Mouse (Mus musculus): Measurements from ENCODE around the gene Cldn34c4. TPM values are rescaled to one million over a fixed set of nuclear protein-coding genes. Genes with fewer than 3 reads are reported as not detected.

Cldn34c4 gene
- polyA plus RNA-seq (2014; fragmentation: Nextera tagmentation; extraction: Ambion mirVana): not detected in 2 replicates

DNA sequence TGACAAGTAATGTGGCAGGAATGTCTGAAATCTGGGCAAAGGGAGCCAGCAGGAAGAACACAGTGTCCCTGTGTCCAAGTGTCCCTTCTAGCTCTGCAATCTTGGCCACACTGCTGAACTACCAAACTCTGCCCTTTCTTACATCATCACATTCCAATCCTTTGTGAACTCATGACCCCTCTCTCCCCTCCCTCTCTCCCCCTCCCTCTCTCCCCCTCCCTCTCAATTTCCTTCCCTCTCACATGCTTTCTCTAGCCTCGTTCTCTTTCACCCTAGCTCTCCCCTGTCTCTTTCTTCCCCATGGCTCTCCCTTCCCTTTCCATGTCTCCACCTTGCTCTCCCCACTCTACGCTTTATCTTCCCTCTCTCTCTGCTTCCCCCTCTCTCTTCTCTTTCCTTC is at the start of gene Cldn34c4:
Gene Cldn34c4 (minus strand): TSS at position 101 of the 400 bp plus-strand sequence.
- Histone ChIP-seq H3K9ac (replicated peaks; ENCODE audit: low read length) (no peak within 1 kb of the TSS), H3K4me3 (ENCODE audit: low read depth, low read length) (no peak within 1 kb of the TSS), H3K36me3 (replicated peaks; ENCODE audit: control insufficient read depth, insufficient read depth, low read depth, low read length) (no peaks in the 10 kb centered on the region), H3K4me2 (ENCODE audit: low read depth, low read length) (no peak within 1 kb of the TSS), H3K9me3 (replicated peaks; ENCODE audit: control insufficient read depth, low read length) (no peaks in the 10 kb centered on the region), H3K27ac (replicated peaks; ENCODE audit: low read depth, low read length) (no peak within 1 kb of the TSS), H3K27me3 (ENCODE audit: control insufficient read depth, insufficient read depth, low read length) (no peaks in the 10 kb centered on the region), H3K4me1 (ENCODE audit: control insufficient read depth, insufficient read depth, low read length) (no peaks in the 10 kb centered on the region)
- WGBS: 67% methylated on average over 2 of the region's 2 CpGs
- ATAC-seq (replicated peaks; ENCODE audit: insufficient number of reproducible peaks, low FRiP score, low TSS enrichment, low read depth) (no peak), DNase-seq (ENCODE audit: low spot score) (no peak)

DNA sequence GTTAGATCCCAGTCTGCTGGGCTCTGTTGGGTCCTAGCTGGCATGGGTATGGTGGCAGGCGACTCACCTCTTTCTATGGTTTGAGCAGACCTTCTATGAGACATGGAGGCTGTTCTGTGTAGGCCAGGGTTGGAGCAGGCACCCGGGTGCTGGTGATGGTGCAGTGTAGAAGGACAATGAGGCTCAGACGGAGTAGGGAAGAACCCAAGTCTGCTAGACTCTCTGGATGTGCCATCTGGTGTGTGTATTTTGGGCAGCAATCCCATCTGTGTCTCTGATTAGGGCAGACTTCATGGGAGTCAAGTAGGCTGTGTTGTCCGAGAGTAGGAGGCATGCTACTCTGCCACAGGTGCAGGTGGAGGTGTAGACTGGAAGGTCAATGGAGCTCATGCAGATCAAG is 10.7 kb upstream of the Cldn34c4 start:
- H3K9me3 ChIP-seq (replicated peaks; ENCODE audit: control insufficient read depth, low read length): no peaks in the 10 kb centered on the region
- 81% methylated on average over 4 of the region's 4 CpGs for WGBS
- DNase-seq (ENCODE audit: low spot score): no peak
- no peak for ATAC-seq (replicated peaks; ENCODE audit: insufficient number of reproducible peaks, low FRiP score, low TSS enrichment, low read depth)
- no peak overlapping the region for H3K4me3 ChIP-seq (ENCODE audit: low read depth, low read length)
- H3K4me1 ChIP-seq (ENCODE audit: control insufficient read depth, insufficient read depth, low read length): no peaks in the 10 kb centered on the region
- no peak overlapping the region for H3K9ac ChIP-seq (replicated peaks; ENCODE audit: low read length)
- H3K27me3 ChIP-seq (ENCODE audit: control insufficient read depth, insufficient read depth, low read length): no peaks in the 10 kb centered on the region
- H3K27ac ChIP-seq (replicated peaks; ENCODE audit: low read depth, low read length): no peak overlapping the region
- H3K4me2 ChIP-seq (ENCODE audit: low read depth, low read length): no peak overlapping the region
- no peaks in the 10 kb centered on the region for H3K36me3 ChIP-seq (replicated peaks; ENCODE audit: control insufficient read depth, insufficient read depth, low read depth, low read length)
